In genomic region chr1:165460801-165461377, GRCm38 (mm10) we compare ENCODE assay signal across 8 mouse cellular contexts. TPM values are rescaled to one million over a fixed set of nuclear protein-coding genes. Genes with fewer than 3 reads are reported as not detected.
A peak's percentile ranks its signal among the peaks of the same experiment; 100 is the strongest.
DNase-seq lines count a peak whose midpoint lies in the region; ATAC-seq and TF ChIP-seq lines count a peak whose summit lies in the region.

No protein-coding gene starts in this region.

- peaks cover 13% of the 10 kb centered on the region for H3K4me1 ChIP-seq in E14TG2a.4 (replicated peaks; ENCODE audit: low read depth, low read length)
- peaks cover 15% of the 10 kb centered on the region for H3K4me1 ChIP-seq in forebrain, embryonic 12.5 days
- H3K4me1 ChIP-seq in heart, postnatal 0 days (ENCODE audit: control insufficient read depth, insufficient read depth): no peaks in the 10 kb centered on the region
- H3K4me1 ChIP-seq in liver, embryonic 16.5 days (ENCODE audit: control insufficient read depth, low read depth, low read length): peaks cover 9% of the 10 kb centered on the region
- H3K4me1 ChIP-seq in neural tube, embryonic 13.5 days (replicated peaks): peaks cover 20% of the 10 kb centered on the region
- H3K4me1 ChIP-seq in testis, adult 2 months (ENCODE audit: control insufficient read depth, insufficient read depth, low read length): peaks cover 2% of the 10 kb centered on the region

- DNase-seq in c-Kit-positive CD71-positive TER-119-positive erythroid progenitor cells, embryonic 14.5 days (ENCODE audit: low spot score): peak; percentile 99
- peak; percentile 100 for DNase-seq in heart, postnatal 0 days (ENCODE audit: low spot score)
- peak; percentile 97 to 99 for DNase-seq in kidney, postnatal 4 days

- H3K4me3 ChIP-seq in E14TG2a.4 (replicated peaks; ENCODE audit: low read length): peak overlapping the region; percentile 99
- H3K4me3 ChIP-seq in forebrain, embryonic 12.5 days (replicated peaks): peak overlapping the region; percentile 89
- peak overlapping the region; percentile 85 for H3K4me3 ChIP-seq in heart, postnatal 0 days (ENCODE audit: low read depth, low read length)
- H3K4me3 ChIP-seq in liver, embryonic 16.5 days (ENCODE audit: low read depth, low read length): peak overlapping the region; percentile 100
- peak overlapping the region; percentile 93 for H3K4me3 ChIP-seq in neural tube, embryonic 13.5 days
- H3K4me3 ChIP-seq in testis, adult 2 months (ENCODE audit: control insufficient read depth, low read depth, low read length): peak overlapping the region; percentile 94

- H3K9ac ChIP-seq in forebrain, embryonic 12.5 days: peak overlapping the region; percentile 81
- H3K9ac ChIP-seq in heart, postnatal 0 days (replicated peaks; ENCODE audit: low read depth, low read length): peak overlapping the region; percentile 91
- peak overlapping the region; percentile 99 for H3K9ac ChIP-seq in liver, embryonic 16.5 days (ENCODE audit: low read depth, low read length)
- peak overlapping the region; percentile 90 for H3K9ac ChIP-seq in neural tube, embryonic 13.5 days

- H3K4me2 ChIP-seq in forebrain, embryonic 12.5 days: peak overlapping the region; percentile 93
- peak overlapping the region; percentile 80 for H3K4me2 ChIP-seq in heart, postnatal 0 days (ENCODE audit: low read depth, low read length)
- peak overlapping the region; percentile 73 for H3K4me2 ChIP-seq in liver, embryonic 16.5 days (ENCODE audit: low read depth, low read length)
- peak overlapping the region; percentile 83 for H3K4me2 ChIP-seq in neural tube, embryonic 13.5 days

- peak; percentile 69 for TF ChIP-seq EP300 in heart, postnatal 0 days (IDR thresholded peaks at IDR 0.05; ENCODE audit: low read depth)

- under 1% methylated on average over 41 of the region's 41 CpGs for WGBS in forebrain, embryonic 12.5 days
- under 1% methylated on average over 41 of the region's 41 CpGs for whole genome bisulfite sequencing in heart, postnatal 0 days
- WGBS in liver, embryonic 16.5 days (ENCODE audit: insufficient replicate concordance): under 1% methylated on average over 41 of the region's 41 CpGs
- WGBS in neural tube, embryonic 13.5 days: under 1% methylated on average over 41 of the region's 41 CpGs

- TF ChIP-seq POLR2A in testis, adult 2 months (IDR thresholded peaks at IDR 0.05; ENCODE audit: control insufficient read depth, low read depth, low read length): peak; percentile 78

- H3K27me3 ChIP-seq in E14TG2a.4 (ENCODE audit: insufficient read depth, low read length): no peaks in the 10 kb centered on the region
- no peaks in the 10 kb centered on the region for H3K27me3 ChIP-seq in forebrain, embryonic 12.5 days
- no peaks in the 10 kb centered on the region for H3K27me3 ChIP-seq in heart, postnatal 0 days (ENCODE audit: control insufficient read depth, insufficient read depth, low read length)
- H3K27me3 ChIP-seq in liver, embryonic 16.5 days (ENCODE audit: control insufficient read depth, insufficient read depth, low read depth, low read length): no peaks in the 10 kb centered on the region
- H3K27me3 ChIP-seq in neural tube, embryonic 13.5 days: no peaks in the 10 kb centered on the region
- H3K27me3 ChIP-seq in testis, adult 2 months (ENCODE audit: control insufficient read depth, insufficient read depth, low read length): no peaks in the 10 kb centered on the region

- no peaks in the 10 kb centered on the region for H3K9me3 ChIP-seq in E14TG2a.4 (ENCODE audit: low read length)
- H3K9me3 ChIP-seq in forebrain, embryonic 12.5 days: no peaks in the 10 kb centered on the region
- no peaks in the 10 kb centered on the region for H3K9me3 ChIP-seq in heart, postnatal 0 days (replicated peaks; ENCODE audit: control insufficient read depth, low read length)
- no peaks in the 10 kb centered on the region for H3K9me3 ChIP-seq in liver, embryonic 16.5 days (replicated peaks; ENCODE audit: control insufficient read depth, low read length)
- no peaks in the 10 kb centered on the region for H3K9me3 ChIP-seq in neural tube, embryonic 13.5 days

- H3K27ac ChIP-seq in forebrain, embryonic 12.5 days: peak overlapping the region; percentile 95
- peak overlapping the region; percentile 99 for H3K27ac ChIP-seq in heart, postnatal 0 days (ENCODE audit: low read depth)
- peak overlapping the region; percentile 97 for H3K27ac ChIP-seq in liver, embryonic 16.5 days (ENCODE audit: low read length)
- H3K27ac ChIP-seq in neural tube, embryonic 13.5 days (replicated peaks): peak overlapping the region; percentile 97
- peak overlapping the region; percentile 95 for H3K27ac ChIP-seq in testis, adult 2 months (ENCODE audit: control insufficient read depth, insufficient read depth, low read depth, low read length)

- H3K36me3 ChIP-seq in E14TG2a.4 (ENCODE audit: insufficient read depth, low read length): no peaks in the 10 kb centered on the region
- H3K36me3 ChIP-seq in forebrain, embryonic 12.5 days (replicated peaks): no peaks in the 10 kb centered on the region
- H3K36me3 ChIP-seq in heart, postnatal 0 days (replicated peaks; ENCODE audit: control insufficient read depth, insufficient read depth, low read length): no peaks in the 10 kb centered on the region
- no peaks in the 10 kb centered on the region for H3K36me3 ChIP-seq in liver, embryonic 16.5 days (ENCODE audit: control insufficient read depth, insufficient read depth)
- H3K36me3 ChIP-seq in neural tube, embryonic 13.5 days: no peaks in the 10 kb centered on the region
- no peaks in the 10 kb centered on the region for H3K36me3 ChIP-seq in testis, adult 2 months (ENCODE audit: control insufficient read depth, insufficient read depth, low read length)

- no peak for TF ChIP-seq CTCF in E14TG2a.4 (conservative IDR thresholded peaks at IDR 0.05; ENCODE audit: low read length)
- TF ChIP-seq CTCF in heart, postnatal 0 days (IDR thresholded peaks at IDR 0.05; ENCODE audit: low read depth): peak; percentile 51
- peak; percentile 21; the same call in 1 of the 2 replicates for TF ChIP-seq CTCF in testis, adult 2 months (IDR thresholded peaks at IDR 0.05; ENCODE audit: control insufficient read depth, insufficient read depth, insufficient replicate concordance, low read depth, low read length)

- peak; percentile 97 for ATAC-seq in forebrain, embryonic 12.5 days (ENCODE audit: low FRiP score)
- peak; percentile 94 for ATAC-seq in heart, postnatal 0 days (ENCODE audit: insufficient read depth, low read depth)
- peak; percentile 89 for ATAC-seq in liver, embryonic 16.5 days (ENCODE audit: low read depth)
- peak; percentile 98 for ATAC-seq in neural tube, embryonic 13.5 days (ENCODE audit: low read depth)

RNA-seq across cellular contexts. Expression of gene Mpc2, which starts 0.5 kb away (rescaled TPM):
- polyA plus RNA-seq in forebrain, embryonic 12.5 days (2016; fragmentation: Nextera tagmentation; extraction: Ambion mirVana): 126 and 128 TPM in 2 replicates
- total RNA-seq in heart, postnatal 0 days (2014; rRNA removed; ENCODE audit: low replicate concordance): 299 and 382 TPM in 2 replicates
- polyA plus RNA-seq in heart, postnatal 0 days (2015; fragmentation: Nextera tagmentation; extraction: Ambion mirVana): 840 and 915 TPM in 2 replicates
- polyA plus RNA-seq in liver, embryonic 16.5 days (2015; fragmentation: Nextera tagmentation; extraction: Ambion mirVana): 292 and 315 TPM in 2 replicates
- polyA plus RNA-seq in neural tube, embryonic 13.5 days (2015; fragmentation: Nextera tagmentation; extraction: Ambion mirVana): 178 and 204 TPM in 2 replicates
- 320 and 352 TPM in 2 replicates for polyA plus RNA-seq in testis, adult 2 months (2012; rRNA removed)

RNA-seq across cellular contexts. Expression of gene Dcaf6, which starts 0.6 kb away (rescaled TPM):
- 8.8 and 9.9 TPM in 2 replicates for polyA plus RNA-seq in forebrain, embryonic 12.5 days (2016; fragmentation: Nextera tagmentation; extraction: Ambion mirVana)
- 24.1 and 36.8 TPM in 2 replicates for total RNA-seq in heart, postnatal 0 days (2014; rRNA removed; ENCODE audit: low replicate concordance)
- 19.2 and 21.5 TPM in 2 replicates for polyA plus RNA-seq in heart, postnatal 0 days (2015; fragmentation: Nextera tagmentation; extraction: Ambion mirVana)
- 14.9 and 17.0 TPM in 2 replicates for polyA plus RNA-seq in liver, embryonic 16.5 days (2015; fragmentation: Nextera tagmentation; extraction: Ambion mirVana)
- 15.6 and 16.3 TPM in 2 replicates for polyA plus RNA-seq in neural tube, embryonic 13.5 days (2015; fragmentation: Nextera tagmentation; extraction: Ambion mirVana)
- 156 and 161 TPM in 2 replicates for polyA plus RNA-seq in testis, adult 2 months (2012; rRNA removed)

RNA-seq across cellular contexts. Expression of gene Adcy10, which starts 24.1 kb away (rescaled TPM):
- 0.17 TPM in 2 replicates for polyA plus RNA-seq in forebrain, embryonic 12.5 days (2016; fragmentation: Nextera tagmentation; extraction: Ambion mirVana)
- total RNA-seq in heart, postnatal 0 days (2014; rRNA removed; ENCODE audit: low replicate concordance): not detected in 2 replicates
- polyA plus RNA-seq in heart, postnatal 0 days (2015; fragmentation: Nextera tagmentation; extraction: Ambion mirVana): not detected in 2 replicates
- polyA plus RNA-seq in liver, embryonic 16.5 days (2015; fragmentation: Nextera tagmentation; extraction: Ambion mirVana): 0.02 and 0.11 TPM in 2 replicates
- 0.21 and 0.24 TPM in 2 replicates for polyA plus RNA-seq in neural tube, embryonic 13.5 days (2015; fragmentation: Nextera tagmentation; extraction: Ambion mirVana)
- polyA plus RNA-seq in testis, adult 2 months (2012; rRNA removed): 82.5 and 86.7 TPM in 2 replicates

Comparison
In these comparisons a context has a peak if more than half of its experiments do, and no peak if none do; other contexts are left out.
1. Peak in every context shown above with its lines: DNase-seq, ATAC-seq, H3K4me3 ChIP-seq and H3K27ac ChIP-seq.
2. RNA of gene Adcy10, which starts 24.1 kb away (polyA plus RNA-seq): 82.5 to 86.7 TPM in testis, adult 2 months; 0.21 to 0.24 TPM in neural tube, embryonic 13.5 days, 0.17 TPM in forebrain, embryonic 12.5 days, 0.02 to 0.11 TPM in liver, embryonic 16.5 days and not detected in heart, postnatal 0 days; every median in the first group is over 10 times any median in the second.